Mouse (Mus musculus) adrenal gland, postnatal 36 days (tissue): ENCODE measurements at regions not wholly inside any gene's neighbourhood (a gene's known extent, or its start where the extent isn't known, plus 50 kb on each side); places are given as distances from the start of the nearest gene placed in this dataset.

ENCODE experiments used
- DNase-seq, 2 experiments: peaks; one replicate each; pipeline ENCODE4 v3.0.0; 2021; ENCODE audit warnings: mixed read lengths in 1 of 2

- DNase-seq, result no peak
Measured at GRCm38 (mm10) chr16:90666271-90666986, 60.8 kb downstream of the Mis18a start.

- no peak for DNase-seq
Measured at GRCm38 (mm10) chr16:90664086-90664485, 63.1 kb downstream of the Mis18a start.

GRCm38 (mm10) chr16:90658050-90658449, 69.2 kb downstream of the Mis18a start:
- no peak for DNase-seq

GRCm38 (mm10) chr16:90657027-90657426, 70.2 kb downstream of the Mis18a start:
- DNase-seq, result no peak

- DNase-seq, result no peak
Measured at GRCm38 (mm10) chr16:90656571-90657011, 70.6 kb downstream of the Mis18a start.

GRCm38 (mm10) chr16:90654853-90655252, 72.4 kb downstream of the Mis18a start:
- no peak for DNase-seq

GRCm38 (mm10) chr16:90652821-90653220, 74.4 kb downstream of the Mis18a start:
- no peak for DNase-seq

- DNase-seq, result no peak
Measured at GRCm38 (mm10) chr16:90648161-90648560, 79.0 kb downstream of the Mis18a start.

- no peak for DNase-seq
Measured at GRCm38 (mm10) chr16:90642671-90643070, 84.5 kb downstream of the Mis18a start.

GRCm38 (mm10) chr16:90635216-90635615, 92.0 kb downstream of the Mis18a start:
- no peak for DNase-seq

- DNase-seq, result no peak
Measured at GRCm38 (mm10) chr16:90629976-90630375, 97.2 kb downstream of the Mis18a start.

- peak; percentile 35 to 48 for DNase-seq
Measured at GRCm38 (mm10) chr16:90629121-90629930, 97.9 kb downstream of the Mis18a start.

GRCm38 (mm10) chr16:90628605-90629120, 98.5 kb downstream of the Mis18a start:
- peak in 1 of 2 experiments; percentile 14 for DNase-seq

GRCm38 (mm10) chr16:90626035-90626670, 101.1 kb downstream of the Mis18a start:
- no peak for DNase-seq

GRCm38 (mm10) chr16:90625301-90626034, 101.7 kb downstream of the Mis18a start:
- no peak for DNase-seq

GRCm38 (mm10) chr16:90624039-90624625, 103.1 kb downstream of the Mis18a start:
- peak; percentile 65 to 74 for DNase-seq

- DNase-seq, result no peak
Measured at GRCm38 (mm10) chr16:90622677-90623225, 104.5 kb downstream of the Mis18a start.

GRCm38 (mm10) chr16:90621761-90622411, 105.3 kb downstream of the Mis18a start:
- peak; percentile 43 to 46 for DNase-seq

- DNase-seq, result no peak
Measured at GRCm38 (mm10) chr16:90619565-90620311, 107.5 kb downstream of the Mis18a start.

GRCm38 (mm10) chr16:90615791-90616190, 111.4 kb downstream of the Mis18a start:
- DNase-seq, result no peak
